Mouse (Mus musculus) embryonic fibroblast, embryonic 13.5 days (primary cell): ENCODE results near the gene Sh2d3c.

ENCODE experiments used
- CTCF ChIP-seq: IDR thresholded peaks from 2 replicates; pipeline ENCODE4 v1.5.1; 2011; ENCODE audit warnings: mild to moderate bottlenecking, control low read depth, low read length, moderate library complexity, borderline replicate concordance; ENCODE audit not compliant: insufficient read depth
- POLR2A ChIP-seq: IDR thresholded peaks from 2 replicates; pipeline ENCODE4 v1.6.1; 2011; ENCODE audit warnings: low read depth, mild to moderate bottlenecking, control low read depth, low read length, moderate library complexity

- TF ChIP-seq POLR2A = no peak
- no peak for TF ChIP-seq CTCF
These were observed 48.8 kb upstream of the Sh2d3c start for GRCm38 (mm10) chr2:32671907-32672595.
